Mouse (Mus musculus) liver, embryonic 15.5 days (tissue): Measurements from ENCODE around the gene Hk2. TPM values are rescaled to one million over a fixed set of nuclear protein-coding genes. Genes with fewer than 3 reads are reported as not detected.
A peak's percentile ranks its signal among the peaks of the same experiment; 100 is the strongest.

ENCODE experiments used
- ATAC-seq: fragments of 200-750 bp; cut with Nextera tagmentation; 2 replicates; pipeline ENCODE4 v1.8.0; 2017; ENCODE audit warnings: moderate number of reproducible peaks, mild to moderate bottlenecking, moderate library complexity; ENCODE audit not compliant: insufficient read depth
- H3K27ac ChIP-seq: fragments of 300-500 bp; sonication (generic); replicated peaks from 2 replicates; pipeline ENCODE4 v1.5.1; 2015; ENCODE audit warnings: mild to moderate bottlenecking, inconsistent platforms
- H3K27me3 ChIP-seq: fragments of 300-500 bp; sonication (generic); 2 replicates; pipeline ENCODE4 v1.6.1; 2015; ENCODE audit warnings: mild to moderate bottlenecking, inconsistent platforms
- H3K36me3 ChIP-seq: fragments of 300-500 bp; sonication (generic); replicated peaks from 2 replicates; pipeline ENCODE4 v1.6.1; 2015; ENCODE audit warnings: moderate library complexity, mild to moderate bottlenecking, inconsistent platforms
- H3K4me1 ChIP-seq: fragments of 300-500 bp; sonication (generic); replicated peaks from 2 replicates; pipeline ENCODE4 v1.6.1; 2015; ENCODE audit warnings: inconsistent platforms
- H3K4me2 ChIP-seq: fragments of 300-500 bp; sonication (generic); 2 replicates; pipeline ENCODE4 v1.6.1; 2015; ENCODE audit warnings: moderate library complexity, mild to moderate bottlenecking, inconsistent platforms
- H3K4me3 ChIP-seq: fragments of 300-500 bp; sonication (generic); replicated peaks from 2 replicates; pipeline ENCODE4 v1.5.1; 2015; ENCODE audit warnings: mild to moderate bottlenecking, inconsistent platforms
- H3K9ac ChIP-seq: fragments of 300-500 bp; sonication (generic); 2 replicates; pipeline ENCODE4 v1.6.1; 2015; ENCODE audit warnings: moderate library complexity, mild to moderate bottlenecking, inconsistent platforms
- H3K9me3 ChIP-seq: fragments of 300-500 bp; sonication (generic); replicated peaks from 2 replicates; pipeline ENCODE4 v1.6.1; 2016; ENCODE audit warnings: inconsistent platforms
- WGBS: fragments of 180-500 bp; shearing (Covaris S2); methylation state at CpG from one replicate; pipeline ENCODE4 v1.1.7; 2015; ENCODE audit warnings: mixed read lengths; ENCODE audit not compliant: insufficient replicate concordance; 5-methylcytosine and 5-hydroxymethylcytosine counted together
- polyA plus RNA-seq: library from polyadenylated mRNA; unstranded; fragments of >200 nt; fragmentation: Nextera tagmentation; extraction: Ambion mirVana; gene quantifications from 2 replicates; pipeline ENCODE4 v1.2.1, GENCODE M21; 2015

The Hk2 gene
- polyA plus RNA-seq, 1 experiment from 2014 or later: 4.7 TPM

GRCm38 (mm10) chr6:82790864-82791263, 16.6 kb upstream of the Hk2 start:
- Histone ChIP-seq H3K27ac (no peak overlapping the region), H3K27me3 (no peaks in the 10 kb centered on the region), H3K36me3 (no peaks in the 10 kb centered on the region), H3K4me1 (no peaks in the 10 kb centered on the region), H3K4me3 (no peak overlapping the region), H3K9ac (no peak overlapping the region), H3K9me3 (no peaks in the 10 kb centered on the region), H3K4me2 (no peak overlapping the region)
- 65% methylated on average over 2 of the region's 2 CpGs for WGBS
- ATAC-seq: no peak

- peaks cover 1% of the 10 kb centered on the region; the same call in 1 of the 2 replicates for H3K27me3 ChIP-seq
- no peaks in the 10 kb centered on the region for H3K36me3 ChIP-seq
- no peak overlapping the region for H3K9ac ChIP-seq
- no peak overlapping the region for H3K27ac ChIP-seq
- no peaks in the 10 kb centered on the region for H3K4me1 ChIP-seq
- no peak for ATAC-seq
- H3K4me2 ChIP-seq: no peak overlapping the region
- no peaks in the 10 kb centered on the region for H3K9me3 ChIP-seq
- H3K4me3 ChIP-seq: no peak overlapping the region
- WGBS: 60% methylated on average over 4 of the region's 4 CpGs
Observed at GRCm38 (mm10) chr6:82783906-82784305, 9.7 kb upstream of the Hk2 start.

GRCm38 (mm10) chr6:82780802-82781393, 6.6 kb upstream of the Hk2 start:
- Histone ChIP-seq H3K9ac (no peak overlapping the region), H3K4me3 (no peak overlapping the region), H3K27me3 (peaks cover 5% of the 10 kb centered on the region; the same call in 1 of the 2 replicates), H3K4me2 (no peak overlapping the region), H3K9me3 (no peaks in the 10 kb centered on the region), H3K36me3 (no peaks in the 10 kb centered on the region), H3K4me1 (no peaks in the 10 kb centered on the region), H3K27ac (no peak overlapping the region)
- 32% methylated on average over 8 of the region's 8 CpGs for WGBS
- no peak for ATAC-seq

- H3K4me3 ChIP-seq: no peak overlapping the region
- H3K27ac ChIP-seq: no peak overlapping the region
- WGBS: 13% methylated on average over 4 of the region's 4 CpGs
- no peak overlapping the region for H3K9ac ChIP-seq
- no peaks in the 10 kb centered on the region for H3K9me3 ChIP-seq
- no peak overlapping the region for H3K4me2 ChIP-seq
- ATAC-seq: no peak
- H3K27me3 ChIP-seq: peaks cover 10% of the 10 kb centered on the region
- peaks cover under 1% of the 10 kb centered on the region; the same call in 1 of the 2 replicates for H3K4me1 ChIP-seq
- H3K36me3 ChIP-seq: no peaks in the 10 kb centered on the region
Observed at GRCm38 (mm10) chr6:82780369-82780768, 6.1 kb upstream of the Hk2 start.

- Histone ChIP-seq H3K4me2 (no peak overlapping the region), H3K27me3 (peaks cover 36% of the 10 kb centered on the region), H3K9me3 (no peaks in the 10 kb centered on the region), H3K36me3 (no peaks in the 10 kb centered on the region), H3K9ac (no peak overlapping the region), H3K27ac (no peak overlapping the region), H3K4me3 (no peak overlapping the region), H3K4me1 (peaks cover 32% of the 10 kb centered on the region)
- 44% methylated on average over 4 of the region's 4 CpGs for WGBS
- no peak for ATAC-seq
Observed at GRCm38 (mm10) chr6:82777124-82777654, 2.9 kb upstream of the Hk2 start.

GRCm38 (mm10) chr6:82775386-82775785, 1.1 kb upstream of the Hk2 start:
- Histone ChIP-seq H3K27me3 (peaks cover 36% of the 10 kb centered on the region), H3K27ac (no peak overlapping the region), H3K9ac (no peak overlapping the region), H3K4me1 (peaks cover 48% of the 10 kb centered on the region), H3K36me3 (no peaks in the 10 kb centered on the region), H3K9me3 (no peaks in the 10 kb centered on the region), H3K4me2 (0 out of 2 replicates have a peak overlapping the region, but pooled peaks have one; percentile 89), H3K4me3 (no peak overlapping the region)
- 76% methylated on average over 6 of the region's 6 CpGs for WGBS
- no peak for ATAC-seq

- no peaks in the 10 kb centered on the region for H3K9me3 ChIP-seq
- H3K4me2 ChIP-seq: peak overlapping the region; percentile 89
- no peak for ATAC-seq
- H3K27me3 ChIP-seq: peaks cover 32% of the 10 kb centered on the region
- H3K9ac ChIP-seq: peak overlapping the region; percentile 51
- H3K4me1 ChIP-seq: peaks cover 57% of the 10 kb centered on the region
- peak overlapping the region; percentile 65 for H3K27ac ChIP-seq
- under 1% methylated on average over 68 of the region's 68 CpGs for WGBS
- no peaks in the 10 kb centered on the region for H3K36me3 ChIP-seq
- peak overlapping the region; percentile 63 for H3K4me3 ChIP-seq
Observed at GRCm38 (mm10) chr6:82773261-82774131, 758 bp downstream of the Hk2 start.

GRCm38 (mm10) chr6:82772451-82773101, 1.7 kb downstream of the Hk2 start:
- WGBS: 1% methylated on average over 19 of the region's 19 CpGs
- Histone ChIP-seq H3K4me1 (peaks cover 57% of the 10 kb centered on the region), H3K4me3 (peak overlapping the region; percentile 63), H3K36me3 (no peaks in the 10 kb centered on the region), H3K27ac (no peak overlapping the region; the same call in 1 of the 2 replicates), H3K9me3 (no peaks in the 10 kb centered on the region), H3K27me3 (peaks cover 32% of the 10 kb centered on the region), H3K4me2 (peak overlapping the region; percentile 89), H3K9ac (peak overlapping the region; percentile 51)
- no peak for ATAC-seq

- peaks cover 60% of the 10 kb centered on the region for H3K4me1 ChIP-seq
- no peak overlapping the region for H3K27ac ChIP-seq
- H3K27me3 ChIP-seq: peaks cover 32% of the 10 kb centered on the region
- no peak for ATAC-seq
- no peak overlapping the region for H3K9ac ChIP-seq
- peak overlapping the region; percentile 89 for H3K4me2 ChIP-seq
- WGBS: 6% methylated on average over 10 of the region's 10 CpGs
- no peaks in the 10 kb centered on the region for H3K36me3 ChIP-seq
- no peaks in the 10 kb centered on the region for H3K9me3 ChIP-seq
- peak overlapping the region; percentile 63 for H3K4me3 ChIP-seq
Observed at GRCm38 (mm10) chr6:82771981-82772409, 2.3 kb downstream of the Hk2 start.

GRCm38 (mm10) chr6:82771059-82771458, 3.2 kb downstream of the Hk2 start:
- H3K9ac ChIP-seq: no peak overlapping the region
- no peak overlapping the region for H3K4me3 ChIP-seq
- H3K9me3 ChIP-seq: no peaks in the 10 kb centered on the region
- no peak overlapping the region for H3K27ac ChIP-seq
- 0 out of 2 replicates have a peak overlapping the region, but pooled peaks have one; percentile 89 for H3K4me2 ChIP-seq
- 41% methylated on average over 9 of the region's 9 CpGs for WGBS
- ATAC-seq: no peak
- H3K36me3 ChIP-seq: no peaks in the 10 kb centered on the region
- H3K27me3 ChIP-seq: peaks cover 32% of the 10 kb centered on the region
- H3K4me1 ChIP-seq: peaks cover 69% of the 10 kb centered on the region

- H3K4me3 ChIP-seq: no peak overlapping the region
- H3K36me3 ChIP-seq: no peaks in the 10 kb centered on the region
- H3K9me3 ChIP-seq: no peaks in the 10 kb centered on the region
- H3K27ac ChIP-seq: no peak overlapping the region
- H3K4me1 ChIP-seq: peaks cover 72% of the 10 kb centered on the region
- H3K9ac ChIP-seq: no peak overlapping the region
- 0 out of 2 replicates have a peak overlapping the region, but pooled peaks have one; percentile 89 for H3K4me2 ChIP-seq
- 40% methylated on average over 3 of the region's 3 CpGs for WGBS
- no peak for ATAC-seq
- peaks cover 25% of the 10 kb centered on the region for H3K27me3 ChIP-seq
Observed at GRCm38 (mm10) chr6:82770286-82770685, 4.0 kb downstream of the Hk2 start.
